Mouse (Mus musculus) gastrocnemius, postnatal 4 days (tissue): ENCODE results near the gene Vmn1r226. TPM values are rescaled to one million over a fixed set of nuclear protein-coding genes. Genes with fewer than 3 reads are reported as not detected.

Experiments
- DNase-seq, 2 experiments: peaks; one replicate each; pipeline ENCODE4 v3.0.0; 2021 to 2022; ENCODE audit warnings: low spot score in 2 of 2, mixed read lengths in 2 of 2
- long read RNA-seq, 2 experiments: library from polyadenylated mRNA; stranded (forward); transcript quantifications; one replicate each; pipeline ENCODE4 v2.0.0; 2021
- total RNA-seq, 2 experiments: library from RNA; stranded (reverse); gene quantifications; 2 replicates each; pipeline ENCODE4 v1.2.3; 2021

Gene Vmn1r226
- total RNA-seq = not detected
- long read RNA-seq, experiment 1 = 0 reads
- long read RNA-seq, experiment 2 = 0 reads

DNA sequence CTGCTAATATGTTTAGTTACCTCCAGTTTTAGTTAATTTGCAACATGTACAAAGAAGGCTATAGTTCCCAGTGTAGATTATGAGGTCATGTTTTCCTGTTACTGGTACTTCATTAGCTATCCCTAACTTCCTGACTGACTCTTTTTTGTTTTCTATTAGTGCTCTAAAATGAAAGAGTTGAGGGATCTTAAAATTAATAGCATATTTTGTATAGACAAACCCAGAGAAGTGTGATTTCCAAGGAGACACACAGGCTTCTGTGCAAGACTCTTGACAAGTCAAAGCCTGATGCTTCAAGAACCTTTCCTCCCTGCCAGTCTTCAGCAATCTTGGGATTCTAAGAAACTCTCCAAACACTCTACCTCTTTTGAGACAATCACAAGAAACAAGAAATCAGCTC lies at the start of gene Vmn1r226:
TSS of gene Vmn1r226 (plus strand) at position 301 of the 400 bp plus-strand sequence.
- DNase-seq = no peak

DNA sequence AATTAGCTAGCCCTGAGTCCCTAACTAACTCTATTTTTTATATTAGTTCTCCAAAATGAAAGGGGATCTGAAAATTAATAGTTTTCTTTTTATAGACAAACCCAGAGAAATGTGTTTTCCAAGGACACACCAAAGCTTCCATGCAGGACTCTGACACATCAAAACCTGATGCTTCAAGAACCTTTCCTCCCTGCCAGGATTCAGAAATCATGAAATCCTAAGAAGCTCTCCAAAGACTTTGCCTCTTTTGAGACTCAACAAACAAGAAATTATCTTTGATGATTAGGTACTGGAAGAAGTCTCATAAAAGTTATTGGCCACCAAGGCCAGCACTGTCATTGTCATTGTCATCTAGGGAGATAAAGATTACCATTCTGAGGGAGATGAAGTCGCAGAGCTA lies 46.9 kb downstream of the Vmn1r226 start, which contains the start of gene Vmn1r227:
TSS of gene Vmn1r227 (plus strand) at position 301 of the 400 bp plus-strand sequence.
- no peak for DNase-seq

Other genes with a start within 250 kb of the Vmn1r226 start
- not detected for gene Vmn2r108, start 201.5 kb upstream of the Vmn1r226 start, total RNA-seq
- not detected for gene Vmn1r225, start 184.7 kb upstream of the Vmn1r226 start, total RNA-seq
- gene Vmn2r109, start 118.1 kb upstream of the Vmn1r226 start, total RNA-seq = not detected
- gene Vmn2r110, start 86.4 kb upstream of the Vmn1r226 start, total RNA-seq = not detected
- gene Fpr-rs3, start 58.0 kb upstream of the Vmn1r226 start, total RNA-seq = not detected
- gene Vmn1r227, start 47.0 kb downstream of the Vmn1r226 start, total RNA-seq = not detected
- gene Vmn1r228, start 103.3 kb downstream of the Vmn1r226 start, total RNA-seq = not detected
- not detected for gene Vmn1r229, start 128.7 kb downstream of the Vmn1r226 start, total RNA-seq
- gene Vmn1r230, start 157.6 kb downstream of the Vmn1r226 start, total RNA-seq = not detected
- not detected for gene Vmn1r231, start 222.2 kb downstream of the Vmn1r226 start, total RNA-seq
- not detected for gene Vmn1r232, start 236.9 kb downstream of the Vmn1r226 start, total RNA-seq